Mouse (Mus musculus) stomach, embryonic 14.5 days (tissue): ENCODE measurements at regions not wholly inside any gene's neighbourhood (a gene's known extent, or its start where the extent isn't known, plus 50 kb on each side); places are given as distances from the start of the nearest gene placed in this dataset.
A peak's percentile ranks its signal among the peaks of the same experiment; 100 is the strongest.

Source experiments
- ATAC-seq: fragments of 200-750 bp; cut with Nextera tagmentation; 2 replicates; pipeline ENCODE4 v1.8.0; 2017; ENCODE audit warnings: low read depth, moderate TSS enrichment; ENCODE audit not compliant: insufficient number of reproducible peaks, insufficient read depth, low FRiP score
- H3K27ac ChIP-seq: fragments of 300-500 bp; sonication (generic); 2 replicates; pipeline ENCODE4 v1.5.1; 2014; ENCODE audit warnings: mild to moderate bottlenecking, low read length, moderate library complexity, mixed read lengths
- H3K27me3 ChIP-seq: fragments of 300-500 bp; sonication (generic); 2 replicates; pipeline ENCODE4 v1.6.1; 2014; ENCODE audit warnings: low read length, control low read depth, mixed read lengths; ENCODE audit not compliant: control insufficient read depth, insufficient read depth
- H3K36me3 ChIP-seq: fragments of 300-500 bp; sonication (generic); 2 replicates; pipeline ENCODE4 v1.6.1; 2014; ENCODE audit warnings: mild to moderate bottlenecking, control low read depth, low read length, moderate library complexity, mixed read lengths; ENCODE audit not compliant: control insufficient read depth, insufficient read depth
- H3K4me1 ChIP-seq: fragments of 300-500 bp; sonication (generic); 2 replicates; pipeline ENCODE4 v1.6.1; 2014; ENCODE audit warnings: low read length, control low read depth, mixed read lengths; ENCODE audit not compliant: control insufficient read depth, insufficient read depth
- H3K4me2 ChIP-seq: fragments of 300-500 bp; sonication (generic); replicated peaks from 2 replicates; pipeline ENCODE4 v1.6.1; 2014; ENCODE audit warnings: low read depth, low read length, control low read depth
- H3K4me3 ChIP-seq: fragments of 300-500 bp; sonication (generic); 2 replicates; pipeline ENCODE4 v1.5.1; 2014; ENCODE audit warnings: low read depth, low read length, control low read depth
- H3K9ac ChIP-seq: fragments of 300-500 bp; sonication (generic); replicated peaks from 2 replicates; pipeline ENCODE4 v1.6.1; 2014; ENCODE audit warnings: low read depth, mild to moderate bottlenecking, control low read depth, low read length, moderate library complexity, mixed read lengths
- H3K9me3 ChIP-seq: fragments of 300-500 bp; sonication (generic); 2 replicates; pipeline ENCODE4 v1.6.1; 2016; ENCODE audit warnings: low read depth, low read length, control low read depth; ENCODE audit not compliant: control insufficient read depth
- WGBS: fragments of 180-500 bp; shearing (Covaris S2); extraction: QIAGEN DNeasy Blood & Tissue Kit; methylation state at CpG from one replicate; pipeline ENCODE4 v1.1.7; 2014; 5-methylcytosine and 5-hydroxymethylcytosine counted together

DNA sequence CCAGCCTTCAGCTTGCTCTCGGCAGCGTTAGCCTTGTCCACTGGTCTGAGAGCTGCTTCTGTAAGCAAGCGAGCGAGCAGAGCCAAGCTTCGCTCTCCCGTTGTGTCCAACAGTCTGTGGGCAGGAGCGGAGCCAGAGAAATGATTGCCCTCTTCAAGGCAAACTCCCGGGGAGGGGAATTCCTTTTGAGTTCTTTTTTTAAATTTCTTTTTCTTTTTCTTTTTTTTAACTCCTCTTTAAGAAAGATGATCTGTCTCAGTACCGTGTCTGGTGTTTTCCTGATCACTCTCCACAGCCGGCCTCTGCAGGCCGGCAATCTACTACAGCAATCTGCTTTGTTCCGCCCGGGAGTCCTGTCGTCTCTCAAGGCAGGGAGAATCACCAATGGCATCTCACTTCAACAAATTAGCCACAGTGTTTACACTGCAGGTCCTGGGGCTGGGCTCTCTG lies 170.6 kb upstream of the Hmga2 start:
- 5% methylated on average over 14 of the region's 14 CpGs for WGBS
- peak overlapping the region; percentile 35 for H3K4me2 ChIP-seq
- no peaks in the 10 kb centered on the region for H3K27me3 ChIP-seq
- peaks cover 24% of the 10 kb centered on the region; the same call in 1 of the 2 replicates for H3K4me1 ChIP-seq
- H3K27ac ChIP-seq, result peak overlapping the region; percentile 84
- peaks cover 6% of the 10 kb centered on the region; the same call in 1 of the 2 replicates for H3K9me3 ChIP-seq
- no peaks in the 10 kb centered on the region for H3K36me3 ChIP-seq
- H3K9ac ChIP-seq, result no peak overlapping the region
- peak; percentile 72; the same call in 1 of the 2 replicates for ATAC-seq
- no peak overlapping the region for H3K4me3 ChIP-seq

DNA sequence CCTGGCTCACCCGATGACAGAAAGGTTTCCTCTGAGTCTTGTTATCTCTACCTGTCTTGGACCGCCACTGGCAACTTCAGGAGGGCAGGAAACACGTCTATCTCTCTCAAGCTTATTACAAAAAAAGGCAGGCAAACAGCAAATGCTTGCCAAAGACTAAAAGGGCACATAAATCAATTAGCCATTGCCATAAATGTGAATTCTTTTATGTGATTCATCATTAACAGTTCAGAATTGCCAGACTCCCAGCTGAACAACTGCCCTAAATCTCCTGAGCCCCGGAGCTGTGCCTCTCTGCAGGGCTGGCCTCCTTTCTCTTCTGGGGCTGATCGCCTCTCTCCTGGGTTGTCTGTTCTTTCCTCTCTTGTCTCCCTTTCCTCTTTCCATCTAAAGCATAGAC lies 164.6 kb upstream of the Hmga2 start:
- no peaks in the 10 kb centered on the region for H3K36me3 ChIP-seq
- H3K4me1 ChIP-seq, result peaks cover 10% of the 10 kb centered on the region
- H3K27ac ChIP-seq, result no peak overlapping the region
- no peak for ATAC-seq
- no peaks in the 10 kb centered on the region for H3K27me3 ChIP-seq
- H3K4me2 ChIP-seq, result no peak overlapping the region
- no peaks in the 10 kb centered on the region for H3K9me3 ChIP-seq
- no peak overlapping the region for H3K4me3 ChIP-seq
- no peak overlapping the region for H3K9ac ChIP-seq
- WGBS, result 29% methylated on average over 5 of the region's 5 CpGs

DNA sequence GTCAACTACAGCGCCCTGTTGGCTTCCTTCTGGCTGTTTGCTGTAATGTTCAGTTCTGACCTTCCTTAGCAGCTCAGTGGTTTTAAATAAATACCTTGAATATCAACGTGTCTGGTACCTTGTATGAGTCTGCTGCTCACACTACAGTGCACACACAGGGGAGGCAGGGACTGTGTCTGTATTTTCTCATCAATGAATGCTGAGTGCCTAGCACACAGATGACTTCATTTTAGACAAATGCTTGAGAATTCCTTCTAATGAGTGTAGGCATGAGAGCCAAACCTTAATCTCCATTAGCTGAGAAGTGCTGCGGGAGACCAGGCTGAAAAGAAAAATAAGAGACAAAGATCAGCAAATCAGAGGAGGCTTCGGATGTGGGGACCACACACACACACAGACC lies 162.0 kb upstream of the Hmga2 start:
- H3K4me1 ChIP-seq, result peaks cover 9% of the 10 kb centered on the region
- H3K36me3 ChIP-seq, result no peaks in the 10 kb centered on the region
- no peak overlapping the region for H3K9ac ChIP-seq
- no peak overlapping the region for H3K4me3 ChIP-seq
- no peaks in the 10 kb centered on the region for H3K27me3 ChIP-seq
- no peak for ATAC-seq
- WGBS, result 40% methylated on average over 4 of the region's 4 CpGs
- no peak overlapping the region for H3K4me2 ChIP-seq
- H3K9me3 ChIP-seq, result no peaks in the 10 kb centered on the region
- H3K27ac ChIP-seq, result no peak overlapping the region

DNA sequence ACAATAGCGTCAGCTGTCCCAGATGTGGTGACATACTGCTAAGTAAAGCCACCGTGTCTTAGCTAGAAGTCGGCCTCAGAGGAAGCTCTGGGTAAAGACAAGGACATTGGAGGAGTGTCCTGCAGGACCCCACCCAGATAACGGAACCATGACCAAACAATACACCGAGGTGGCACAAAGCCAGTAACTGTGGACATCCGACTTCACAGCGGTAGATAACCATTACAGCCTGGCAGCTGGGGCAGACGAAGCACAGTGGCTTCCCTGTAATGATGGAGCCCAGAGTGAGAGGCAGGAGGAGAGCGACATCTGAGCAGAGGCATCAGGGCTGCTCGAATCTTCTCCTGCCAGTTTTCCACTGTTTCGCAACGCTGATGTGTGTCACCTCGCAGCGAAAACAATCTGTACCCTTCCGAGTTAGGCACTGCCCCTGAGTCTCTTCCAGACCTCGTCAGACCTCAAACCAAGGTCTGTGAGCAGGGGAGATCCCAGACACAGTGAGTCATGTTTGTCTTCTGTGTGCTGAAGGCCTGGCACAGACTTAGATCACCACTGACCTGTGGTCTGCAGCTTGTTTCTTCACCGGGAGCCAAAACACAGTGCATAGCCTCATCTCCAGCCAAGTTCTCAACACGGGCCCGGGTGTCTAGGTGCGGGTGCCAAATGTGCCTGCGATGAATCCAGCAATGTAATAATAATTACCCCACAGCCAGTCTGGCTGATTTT lies 159.7 kb upstream of the Hmga2 start:
- H3K4me2 ChIP-seq, result no peak overlapping the region
- no peaks in the 10 kb centered on the region for H3K27me3 ChIP-seq
- H3K27ac ChIP-seq, result no peak overlapping the region
- peaks cover 20% of the 10 kb centered on the region for H3K4me1 ChIP-seq
- ATAC-seq, result no peak
- H3K4me3 ChIP-seq, result no peak overlapping the region
- H3K9me3 ChIP-seq, result no peaks in the 10 kb centered on the region
- no peak overlapping the region for H3K9ac ChIP-seq
- H3K36me3 ChIP-seq, result no peaks in the 10 kb centered on the region
- WGBS, result 65% methylated on average over 21 of the region's 21 CpGs

DNA sequence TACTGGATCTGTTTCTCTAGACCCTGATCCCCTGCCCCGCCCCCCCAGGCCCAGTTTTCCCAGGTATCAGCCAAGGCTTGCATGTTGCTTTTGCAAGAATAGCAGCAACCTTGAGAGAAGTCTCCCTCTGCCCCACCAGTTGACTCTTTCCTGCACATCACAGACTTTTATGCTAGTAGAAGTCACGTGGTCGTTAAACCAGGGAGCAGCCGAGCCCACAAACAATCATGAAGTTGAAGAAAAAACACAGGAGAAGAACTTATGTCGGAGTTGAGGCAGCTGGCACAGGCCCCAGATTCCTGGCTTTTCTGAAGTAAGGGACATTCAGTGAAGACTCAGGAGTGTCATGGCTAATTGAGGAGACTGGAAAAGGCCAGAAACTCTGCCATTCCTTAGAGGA lies 158.9 kb upstream of the Hmga2 start:
- Histone ChIP-seq H3K9ac (no peak overlapping the region), H3K27ac (no peak overlapping the region), H3K4me1 (peaks cover 20% of the 10 kb centered on the region; the same call in 1 of the 2 replicates), H3K9me3 (no peaks in the 10 kb centered on the region), H3K4me2 (no peak overlapping the region), H3K27me3 (no peaks in the 10 kb centered on the region), H3K4me3 (no peak overlapping the region), H3K36me3 (no peaks in the 10 kb centered on the region)
- WGBS, result 67% methylated on average over 5 of the region's 5 CpGs
- ATAC-seq, result no peak

DNA sequence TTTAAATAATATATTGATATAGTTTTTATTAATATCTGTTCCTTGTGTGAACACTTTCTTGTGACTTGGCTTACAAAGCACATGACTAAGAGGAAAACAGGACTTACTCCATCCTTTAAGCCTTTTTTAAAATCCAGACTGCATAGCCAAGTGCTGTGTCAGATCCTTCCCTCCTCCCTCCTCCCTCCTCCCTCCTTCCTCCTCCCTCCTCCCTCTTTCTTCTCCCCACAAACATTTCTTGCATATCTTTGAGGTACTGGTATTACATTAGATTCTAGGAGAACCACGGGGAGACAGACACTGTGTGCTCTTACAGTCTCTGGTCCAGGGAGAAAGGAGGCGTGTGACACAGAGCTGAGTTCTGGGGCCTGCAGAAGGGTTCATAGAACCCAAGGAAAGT lies 155.8 kb upstream of the Hmga2 start:
- Histone ChIP-seq H3K9ac (no peak overlapping the region), H3K4me2 (no peak overlapping the region), H3K36me3 (no peaks in the 10 kb centered on the region), H3K27ac (peak overlapping the region; percentile 40; the same call in 1 of the 2 replicates), H3K9me3 (no peaks in the 10 kb centered on the region), H3K27me3 (no peaks in the 10 kb centered on the region), H3K4me3 (no peak overlapping the region), H3K4me1 (peaks cover 16% of the 10 kb centered on the region; the same call in 1 of the 2 replicates)
- 40% methylated on average over 2 of the region's 2 CpGs for WGBS
- ATAC-seq, result 0 out of 2 replicates have a peak, but pooled peaks have one; percentile 42

DNA sequence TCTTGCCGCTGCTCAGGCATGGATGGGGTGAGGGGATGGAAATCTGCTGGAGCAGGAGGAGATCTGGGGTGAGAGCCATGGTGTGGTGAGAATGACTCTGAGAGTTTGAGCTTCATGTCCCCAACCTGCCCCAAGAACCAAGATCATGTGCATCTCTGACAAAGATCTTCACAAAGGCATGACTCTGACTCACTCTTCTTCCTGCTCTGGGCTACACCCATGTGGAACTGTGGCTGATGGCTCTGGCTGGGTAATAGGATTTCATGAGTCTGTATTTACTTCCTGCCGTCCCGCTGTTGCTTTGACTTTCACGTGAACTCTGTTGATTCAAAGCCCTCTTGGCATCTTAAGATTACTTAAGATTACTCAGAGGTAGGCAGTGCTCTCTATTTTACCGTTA lies 151.8 kb upstream of the Hmga2 start:
- WGBS, result 61% methylated on average over 5 of the region's 5 CpGs
- ATAC-seq, result no peak
- peaks cover 9% of the 10 kb centered on the region; the same call in 1 of the 2 replicates for H3K4me1 ChIP-seq

DNA sequence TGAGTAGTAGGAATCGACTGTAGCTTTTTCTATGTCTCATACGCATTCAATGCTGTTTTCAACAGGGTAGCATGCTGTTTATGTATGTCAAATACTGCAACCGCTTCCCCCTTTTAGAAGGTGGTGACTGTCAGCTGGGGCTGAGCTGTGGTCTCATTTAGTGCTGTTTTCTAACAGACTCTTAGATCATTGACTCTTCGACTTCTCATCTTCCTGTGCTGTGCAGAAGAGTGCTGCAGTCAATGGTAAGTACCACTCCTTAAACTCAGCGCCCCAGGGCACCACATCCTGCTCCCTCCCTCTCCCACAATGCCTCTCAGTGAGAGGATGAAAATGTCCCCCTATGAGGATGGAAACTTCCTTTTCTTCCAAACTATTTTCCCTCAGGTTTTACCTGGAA lies 149.2 kb upstream of the Hmga2 start:
- H3K4me3 ChIP-seq, result no peak overlapping the region
- no peaks in the 10 kb centered on the region for H3K4me1 ChIP-seq
- H3K27me3 ChIP-seq, result no peaks in the 10 kb centered on the region
- no peak overlapping the region for H3K4me2 ChIP-seq
- no peak overlapping the region for H3K9ac ChIP-seq
- H3K27ac ChIP-seq, result no peak overlapping the region
- no peaks in the 10 kb centered on the region for H3K36me3 ChIP-seq
- no peak for ATAC-seq
- WGBS, result 73% methylated on average over 5 of the region's 5 CpGs
- H3K9me3 ChIP-seq, result no peaks in the 10 kb centered on the region

More for the DNA sequence above, 151.8 kb upstream of the Hmga2 start:
- no peaks in the 10 kb centered on the region for H3K9me3 ChIP-seq
- no peak overlapping the region for H3K9ac ChIP-seq
- no peak overlapping the region for H3K4me2 ChIP-seq
- no peak overlapping the region for H3K4me3 ChIP-seq
- H3K27me3 ChIP-seq, result no peaks in the 10 kb centered on the region
- no peak overlapping the region for H3K27ac ChIP-seq
- no peaks in the 10 kb centered on the region for H3K36me3 ChIP-seq
